Mouse (Mus musculus) right cerebral cortex, postnatal 10 days (tissue): ENCODE measurements around the gene Wdr93.
"Not testable (repeated sequence)": the region's sequence is repeated elsewhere in the genome, so short reads cannot be mapped to it uniquely, and the experiment has no call there.

Experiments
- DNase-seq, 2 experiments: peaks; one replicate each; pipeline ENCODE4 v3.0.0; 2021; ENCODE audit warnings: low spot score in 2 of 2

The Wdr93 gene

GRCm38 (mm10) chr7:79747659-79748058 is 4.7 kb downstream of the Wdr93 start:
- no peak for DNase-seq

- DNase-seq: no peak
Measured at GRCm38 (mm10) chr7:79749511-79749910, 6.5 kb downstream of the Wdr93 start.

- no peak for DNase-seq
Measured at GRCm38 (mm10) chr7:79756334-79756733, 13.4 kb downstream of the Wdr93 start.

GRCm38 (mm10) chr7:79758176-79758575 is 15.2 kb downstream of the Wdr93 start:
- no peak for DNase-seq

GRCm38 (mm10) chr7:79759766-79760165 is 16.8 kb downstream of the Wdr93 start:
- no peak for DNase-seq

GRCm38 (mm10) chr7:79761124-79761876 is 18.3 kb downstream of the Wdr93 start:
- DNase-seq: no peak

- DNase-seq: no peak
Measured at GRCm38 (mm10) chr7:79762106-79762505, 19.1 kb downstream of the Wdr93 start.

- DNase-seq: no peak
Measured at GRCm38 (mm10) chr7:79765991-79766390, 23.0 kb downstream of the Wdr93 start.

- no peak for DNase-seq
Measured at GRCm38 (mm10) chr7:79769664-79770063, 26.7 kb downstream of the Wdr93 start.

GRCm38 (mm10) chr7:79771561-79772512 is 28.9 kb downstream of the Wdr93 start:
- DNase-seq: peak in 1 of 2 experiments; percentile 35

- peak; percentile 69 to 77 for DNase-seq
Measured at GRCm38 (mm10) chr7:79780647-79781626, 38.0 kb downstream of the Wdr93 start.

- DNase-seq: no peak
Measured at GRCm38 (mm10) chr7:79781826-79782515, 39.0 kb downstream of the Wdr93 start.

GRCm38 (mm10) chr7:79782516-79782855 is 39.5 kb downstream of the Wdr93 start:
- DNase-seq: no peak

- peak; percentile 55 to 78 for DNase-seq
Measured at GRCm38 (mm10) chr7:79786295-79786694, 43.3 kb downstream of the Wdr93 start.

GRCm38 (mm10) chr7:79789812-79790211 is 46.8 kb downstream of the Wdr93 start:
- DNase-seq: not testable (repeated sequence)

GRCm38 (mm10) chr7:79792635-79793421 is 49.9 kb downstream of the Wdr93 start:
- peak; percentile 43 to 46 for DNase-seq

- DNase-seq: no peak
Measured at GRCm38 (mm10) chr7:79793688-79794087, 50.7 kb downstream of the Wdr93 start, which contains the start of gene Mesp1. TSS of gene Mesp1 (minus strand) at chr7:79793788.

- no peak for DNase-seq
Measured at GRCm38 (mm10) chr7:79798606-79799005, 55.6 kb downstream of the Wdr93 start.

GRCm38 (mm10) chr7:79799048-79799447 is 56.1 kb downstream of the Wdr93 start:
- peak; percentile 74 to 85 for DNase-seq

- no peak for DNase-seq
Measured at GRCm38 (mm10) chr7:79799506-79799905, 56.5 kb downstream of the Wdr93 start.
